Mouse (Mus musculus) heart, embryonic 13.5 days (tissue): ENCODE results near the gene Rpl9-ps6. TPM values are rescaled to one million over a fixed set of nuclear protein-coding genes. Genes with fewer than 3 reads are reported as not detected.

Source experiments
- ATAC-seq: fragments of 200-750 bp; cut with Nextera tagmentation; 2 replicates; pipeline ENCODE4 v1.8.0; 2017; ENCODE audit warnings: moderate TSS enrichment; ENCODE audit not compliant: insufficient number of reproducible peaks, low FRiP score, low TSS enrichment; ENCODE audit errors: extremely low read depth
- H3K27ac ChIP-seq: fragments of 300-500 bp; sonication (generic); replicated peaks from 2 replicates; pipeline ENCODE4 v1.5.1; 2015; ENCODE audit warnings: moderate library complexity, mild to moderate bottlenecking, inconsistent platforms
- H3K27me3 ChIP-seq: fragments of 300-500 bp; sonication (generic); replicated peaks from 2 replicates; pipeline ENCODE4 v1.6.1; 2015; ENCODE audit warnings: mild to moderate bottlenecking, inconsistent platforms
- H3K36me3 ChIP-seq: fragments of 300-500 bp; sonication (generic); 2 replicates; pipeline ENCODE4 v1.6.1; 2015; ENCODE audit warnings: mild to moderate bottlenecking, inconsistent platforms
- H3K4me1 ChIP-seq: fragments of 300-500 bp; sonication (generic); 2 replicates; pipeline ENCODE4 v1.6.1; 2015; ENCODE audit warnings: inconsistent platforms
- H3K4me2 ChIP-seq: fragments of 300-500 bp; sonication (generic); 2 replicates; pipeline ENCODE4 v1.6.1; 2015; ENCODE audit warnings: inconsistent platforms, mild to moderate bottlenecking, moderate library complexity
- H3K4me3 ChIP-seq: fragments of 300-500 bp; sonication (generic); 2 replicates; pipeline ENCODE4 v1.5.1; 2015; ENCODE audit warnings: moderate library complexity, mild to moderate bottlenecking, inconsistent platforms
- H3K9ac ChIP-seq: fragments of 300-500 bp; sonication (generic); 2 replicates; pipeline ENCODE4 v1.6.1; 2015; ENCODE audit warnings: inconsistent platforms, mild to moderate bottlenecking, moderate library complexity
- H3K9me3 ChIP-seq: fragments of 300-500 bp; sonication (generic); 2 replicates; pipeline ENCODE4 v1.6.1; 2016; ENCODE audit warnings: inconsistent platforms
- WGBS: fragments of 180-500 bp; shearing (Covaris S2); methylation state at CpG from one replicate; pipeline ENCODE4 v1.1.7; 2015; ENCODE audit warnings: mixed read lengths; 5-methylcytosine and 5-hydroxymethylcytosine counted together
- polyA plus RNA-seq: library from polyadenylated mRNA; unstranded; fragments of >200 nt; fragmentation: Nextera tagmentation; extraction: Ambion mirVana; gene quantifications from 2 replicates; pipeline ENCODE4 v1.2.1, GENCODE M21; 2015

The Rpl9-ps6 gene
- polyA plus RNA-seq, 1 experiment from 2014 or later = 59.6 TPM

GRCm38 (mm10) chr19:32452231-32452630 is 14.1 kb downstream of the Rpl9-ps6 start:
- Histone ChIP-seq H3K27ac (no peak overlapping the region), H3K4me2 (no peak overlapping the region), H3K9ac (no peak overlapping the region), H3K27me3 (no peaks in the 10 kb centered on the region), H3K4me1 (no peaks in the 10 kb centered on the region), H3K9me3 (peaks cover 12% of the 10 kb centered on the region), H3K36me3 (no peaks in the 10 kb centered on the region), H3K4me3 (no peak overlapping the region)
- WGBS = 80% methylated on average over 4 of the region's 4 CpGs
- ATAC-seq = no peak

DNA sequence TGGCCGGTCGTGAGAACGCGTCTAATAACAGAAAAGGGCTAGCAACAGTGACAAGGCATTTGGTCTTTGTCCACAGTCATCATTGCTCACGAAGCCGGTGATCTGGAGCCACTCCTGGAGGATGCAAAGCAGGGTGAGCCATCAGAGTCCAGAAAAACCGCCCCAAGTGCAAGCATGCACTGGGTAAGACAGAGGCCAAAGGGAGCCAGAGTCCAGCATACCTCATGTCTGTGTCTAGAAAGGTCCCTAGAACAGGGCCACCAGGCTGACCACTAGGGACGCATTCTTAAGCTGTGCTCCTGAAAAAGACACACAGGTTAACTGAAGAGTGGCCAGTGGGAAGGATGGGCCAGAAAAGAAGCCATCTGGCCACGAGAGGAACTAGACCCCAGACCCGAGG is 17.4 kb downstream of the Rpl9-ps6 start:
- Histone ChIP-seq H3K27ac (no peak overlapping the region), H3K4me1 (no peaks in the 10 kb centered on the region), H3K9me3 (peaks cover 12% of the 10 kb centered on the region), H3K36me3 (no peaks in the 10 kb centered on the region), H3K4me3 (no peak overlapping the region), H3K9ac (no peak overlapping the region), H3K27me3 (no peaks in the 10 kb centered on the region), H3K4me2 (no peak overlapping the region)
- WGBS = 88% methylated on average over 10 of the region's 10 CpGs
- ATAC-seq = no peak

DNA sequence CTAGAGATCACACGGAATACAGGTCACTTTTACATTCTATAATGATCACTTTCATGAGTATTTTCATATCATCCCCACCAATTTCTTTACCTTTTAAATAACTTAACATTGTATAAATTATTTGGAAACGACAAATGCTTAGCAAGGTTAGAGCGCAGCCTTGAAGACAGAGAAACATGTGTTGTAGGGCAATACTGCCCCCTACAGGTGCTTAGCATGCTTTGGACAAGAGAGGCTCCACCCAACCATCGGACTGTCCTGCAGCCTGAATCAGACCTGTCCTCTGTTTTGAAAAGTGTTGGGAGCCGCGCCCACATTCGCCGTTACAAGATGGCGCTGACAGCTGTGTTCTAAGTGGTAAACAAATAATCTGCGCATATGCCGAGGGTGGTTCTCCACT is 24.8 kb downstream of the Rpl9-ps6 start:
- Histone ChIP-seq H3K4me3 (no peak overlapping the region), H3K9ac (no peak overlapping the region), H3K27me3 (no peaks in the 10 kb centered on the region), H3K9me3 (peaks cover 6% of the 10 kb centered on the region; the same call in 1 of the 2 replicates), H3K4me2 (no peak overlapping the region), H3K27ac (no peak overlapping the region), H3K36me3 (no peaks in the 10 kb centered on the region), H3K4me1 (peaks cover 6% of the 10 kb centered on the region; the same call in 1 of the 2 replicates)
- WGBS = 93% methylated on average over 11 of the region's 11 CpGs
- no peak for ATAC-seq

DNA sequence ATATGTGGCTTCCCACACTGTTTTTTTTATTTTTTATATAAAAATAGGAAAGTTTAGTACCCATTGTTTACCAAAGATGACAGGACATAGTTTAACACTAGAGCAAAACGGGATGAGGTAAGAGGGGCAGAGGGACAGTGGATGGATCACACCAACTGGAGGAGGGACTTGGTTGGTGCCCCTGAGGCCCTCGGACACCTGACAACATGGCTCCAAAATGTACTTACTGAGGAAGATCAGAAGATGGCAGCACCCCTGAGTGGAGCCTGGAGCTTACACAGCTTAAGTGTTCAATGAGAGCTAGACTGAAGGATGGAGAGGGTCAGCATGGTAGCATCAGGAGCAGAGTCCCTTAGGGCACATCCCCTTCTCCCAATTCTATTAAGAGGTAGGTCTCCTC is 27.0 kb downstream of the Rpl9-ps6 start:
- WGBS = 82% methylated on average over 2 of the region's 2 CpGs
- peaks cover 6% of the 10 kb centered on the region; the same call in 1 of the 2 replicates for H3K4me1 ChIP-seq

DNA sequence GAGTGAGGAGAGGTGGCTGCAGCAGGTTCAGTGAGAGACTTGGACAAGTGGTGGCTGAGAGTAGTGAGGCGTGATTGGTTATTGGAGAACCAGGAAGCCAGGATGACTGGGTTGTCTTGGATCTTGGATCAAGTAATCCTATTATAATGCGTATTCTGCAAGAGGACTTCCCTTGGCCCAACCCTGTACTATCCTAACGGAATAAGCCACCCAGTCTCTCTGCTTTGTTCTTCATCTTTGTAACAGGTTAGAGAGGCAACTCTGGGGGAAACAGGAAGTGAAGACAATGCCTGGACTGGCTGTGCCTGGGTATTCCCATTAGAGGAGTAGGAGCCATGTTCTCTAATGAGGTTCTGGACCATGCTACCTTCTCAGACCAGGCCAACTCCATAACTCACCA is 40.5 kb downstream of the Rpl9-ps6 start:
- WGBS = 86% methylated on average over 3 of the region's 3 CpGs
- H3K36me3 ChIP-seq = no peaks in the 10 kb centered on the region
- ATAC-seq = no peak
- no peaks in the 10 kb centered on the region for H3K9me3 ChIP-seq
- no peak overlapping the region for H3K4me2 ChIP-seq
- no peaks in the 10 kb centered on the region for H3K27me3 ChIP-seq
- H3K9ac ChIP-seq = no peak overlapping the region
- no peak overlapping the region for H3K4me3 ChIP-seq
- no peak overlapping the region for H3K27ac ChIP-seq
- peaks cover 13% of the 10 kb centered on the region; the same call in 1 of the 2 replicates for H3K4me1 ChIP-seq

More for the DNA sequence above, 27.0 kb downstream of the Rpl9-ps6 start:
- no peak overlapping the region for H3K4me2 ChIP-seq
- ATAC-seq = no peak
- no peak overlapping the region for H3K4me3 ChIP-seq
- no peak overlapping the region for H3K27ac ChIP-seq
- H3K9me3 ChIP-seq = peaks cover 6% of the 10 kb centered on the region; the same call in 1 of the 2 replicates
- no peaks in the 10 kb centered on the region for H3K27me3 ChIP-seq
- H3K36me3 ChIP-seq = no peaks in the 10 kb centered on the region
- no peak overlapping the region for H3K9ac ChIP-seq

GRCm38 (mm10) chr19:32424706-32425105 is 41.7 kb downstream of the Rpl9-ps6 start:
- Histone ChIP-seq H3K9ac (no peak overlapping the region), H3K27me3 (no peaks in the 10 kb centered on the region), H3K9me3 (no peaks in the 10 kb centered on the region), H3K4me2 (no peak overlapping the region), H3K4me1 (peaks cover 13% of the 10 kb centered on the region; the same call in 1 of the 2 replicates), H3K27ac (no peak overlapping the region), H3K36me3 (no peaks in the 10 kb centered on the region), H3K4me3 (no peak overlapping the region)
- ATAC-seq = no peak
- WGBS = 81% methylated on average over 3 of the region's 3 CpGs

DNA sequence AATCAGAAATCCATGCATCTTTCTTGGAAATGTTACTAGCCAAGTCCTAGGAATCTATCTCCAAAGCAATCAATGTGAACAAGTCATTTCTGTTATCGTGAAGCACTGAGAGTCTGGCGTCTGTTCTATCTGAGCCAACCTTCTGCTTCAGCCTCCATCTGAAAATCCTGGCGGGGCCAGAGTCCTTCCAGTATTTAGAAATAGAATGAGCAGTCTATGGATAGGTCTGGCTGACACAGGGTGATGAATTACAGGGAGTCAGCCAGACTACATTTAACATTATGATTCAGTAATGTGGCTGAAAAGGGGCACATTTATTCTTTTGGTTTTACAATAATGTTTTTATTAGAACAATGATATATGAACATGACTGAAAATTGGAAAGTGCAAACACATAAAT is 47.3 kb downstream of the Rpl9-ps6 start:
- Histone ChIP-seq H3K4me1 (0 out of 2 replicates have a peak, but pooled peaks cover 3% of the 10 kb centered on the region), H3K36me3 (no peaks in the 10 kb centered on the region), H3K9ac (no peak overlapping the region), H3K4me2 (no peak overlapping the region), H3K27me3 (no peaks in the 10 kb centered on the region), H3K27ac (no peak overlapping the region), H3K9me3 (no peaks in the 10 kb centered on the region), H3K4me3 (no peak overlapping the region)
- WGBS = 32% methylated on average over 3 of the region's 3 CpGs
- ATAC-seq = no peak

DNA sequence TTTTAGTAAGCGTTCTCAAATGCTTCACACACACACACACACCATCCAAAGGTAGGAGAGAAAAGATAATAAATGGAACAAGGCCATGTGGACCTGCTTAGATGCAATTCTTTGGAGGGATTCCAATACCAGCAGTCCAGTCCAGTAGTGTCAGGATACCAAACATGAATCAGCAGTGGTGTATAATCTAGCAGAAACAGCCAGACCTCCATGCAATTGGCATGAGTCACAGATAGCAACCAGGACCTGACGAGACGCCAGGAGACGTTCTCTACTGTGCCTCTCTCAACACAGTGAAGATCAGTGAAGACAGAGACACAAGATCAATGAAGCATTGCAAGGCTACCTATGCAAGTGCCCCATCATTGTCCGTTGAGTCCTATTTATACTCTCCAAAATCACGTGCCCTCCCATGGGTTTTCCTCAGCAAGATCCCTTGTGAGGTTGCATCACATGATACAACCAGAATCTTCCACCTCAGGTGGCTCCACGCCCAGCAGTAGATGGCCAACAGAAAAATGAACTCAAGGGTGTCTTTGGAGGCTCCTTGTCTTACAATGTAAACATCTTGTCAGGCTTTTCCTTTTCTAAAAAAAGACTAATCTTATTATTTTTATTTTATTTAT is 49.6 kb downstream of the Rpl9-ps6 start:
- Histone ChIP-seq H3K27me3 (no peaks in the 10 kb centered on the region), H3K4me1 (0 out of 2 replicates have a peak, but pooled peaks cover 3% of the 10 kb centered on the region), H3K9me3 (no peaks in the 10 kb centered on the region), H3K4me3 (no peak overlapping the region), H3K9ac (no peak overlapping the region), H3K4me2 (no peak overlapping the region), H3K27ac (no peak overlapping the region), H3K36me3 (no peaks in the 10 kb centered on the region)
- WGBS = 58% methylated on average over 7 of the region's 7 CpGs
- no peak for ATAC-seq

Other genes with a start within 250 kb of the Rpl9-ps6 start
- gene Sgms1, start 76.9 kb downstream of the Rpl9-ps6 start, polyA plus RNA-seq = 33.3 and 39.8 TPM in 2 replicates
- 56.5 and 59.8 TPM in 2 replicates for gene Minpp1, start 19.2 kb upstream of the Rpl9-ps6 start, polyA plus RNA-seq
- gene Papss2, start 129.2 kb upstream of the Rpl9-ps6 start, polyA plus RNA-seq = 8.9 and 12.1 TPM in 2 replicates